Mouse (Mus musculus) thymus, adult 18-20 months (tissue): ENCODE data around the gene Asgr2.
"Not testable (repeated sequence)": the region's sequence is repeated elsewhere in the genome, so short reads cannot be mapped to it uniquely, and the experiment has no call there.

Source experiments
- DNase-seq, 2 experiments: peaks; one replicate each; pipeline ENCODE4 v3.0.0; 2022; ENCODE audit warnings: mixed read lengths in 2 of 2

Asgr2 gene

DNA sequence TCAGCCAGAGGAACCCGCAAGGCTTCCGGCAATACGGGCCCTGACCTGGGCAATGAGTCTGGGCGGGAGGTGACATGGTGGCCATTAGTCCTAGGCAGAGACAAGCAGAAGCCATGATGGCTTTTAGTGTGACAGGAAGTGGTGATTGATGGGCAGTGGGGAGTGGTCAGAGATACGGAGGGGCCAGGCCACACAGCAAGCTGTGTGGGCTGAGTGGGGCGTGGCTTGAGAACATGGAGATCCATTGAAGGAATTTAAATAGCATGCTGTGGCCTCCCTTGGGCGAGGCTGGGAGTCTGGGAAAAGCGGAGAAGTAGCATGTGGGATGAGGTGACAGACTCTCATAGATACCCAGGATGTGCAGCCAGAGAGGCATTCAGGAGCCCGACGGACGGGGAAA, 5.0 kb downstream of the Asgr2 start:
- no peak for DNase-seq

DNA sequence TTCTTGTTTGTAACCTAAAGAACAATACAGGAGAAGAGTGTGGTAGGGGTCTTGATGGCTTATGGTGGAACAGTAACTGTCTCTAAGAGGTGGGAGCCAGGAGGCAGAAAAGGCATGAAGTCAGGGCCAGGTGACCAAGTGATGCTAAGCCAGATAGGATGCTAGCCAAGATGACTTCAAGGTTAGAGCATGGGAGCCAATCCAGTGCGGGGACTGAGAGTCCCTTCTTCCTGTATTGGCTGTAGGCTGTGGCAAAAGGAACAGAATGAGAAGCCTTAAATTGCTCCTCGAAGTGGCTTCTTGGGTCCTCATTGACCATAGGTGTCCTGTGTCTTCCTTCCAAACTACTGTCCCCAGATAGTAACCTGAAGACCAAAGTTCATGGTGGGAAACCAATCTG, 6.7 kb downstream of the Asgr2 start:
- DNase-seq = no peak

DNA sequence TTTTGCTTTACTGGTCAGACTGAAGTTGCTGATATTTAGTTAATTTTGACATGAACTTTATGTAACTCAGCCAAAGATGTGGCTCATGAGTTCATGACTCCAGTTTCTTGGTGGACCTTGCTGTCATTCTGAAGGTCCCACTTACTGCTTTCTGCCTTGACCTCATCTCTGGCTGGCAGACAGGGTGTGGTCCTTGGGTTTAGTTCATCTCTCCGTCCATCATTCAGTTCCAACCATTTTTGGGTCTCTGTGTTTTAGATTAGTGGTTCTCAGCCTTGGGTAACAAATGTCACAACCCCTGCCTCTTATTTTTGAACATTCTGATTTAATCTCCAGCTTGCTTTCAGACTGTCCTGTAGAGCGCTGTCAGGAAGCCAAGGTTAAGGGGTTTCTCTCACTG, 7.4 kb downstream of the Asgr2 start:
- DNase-seq = no peak

DNA sequence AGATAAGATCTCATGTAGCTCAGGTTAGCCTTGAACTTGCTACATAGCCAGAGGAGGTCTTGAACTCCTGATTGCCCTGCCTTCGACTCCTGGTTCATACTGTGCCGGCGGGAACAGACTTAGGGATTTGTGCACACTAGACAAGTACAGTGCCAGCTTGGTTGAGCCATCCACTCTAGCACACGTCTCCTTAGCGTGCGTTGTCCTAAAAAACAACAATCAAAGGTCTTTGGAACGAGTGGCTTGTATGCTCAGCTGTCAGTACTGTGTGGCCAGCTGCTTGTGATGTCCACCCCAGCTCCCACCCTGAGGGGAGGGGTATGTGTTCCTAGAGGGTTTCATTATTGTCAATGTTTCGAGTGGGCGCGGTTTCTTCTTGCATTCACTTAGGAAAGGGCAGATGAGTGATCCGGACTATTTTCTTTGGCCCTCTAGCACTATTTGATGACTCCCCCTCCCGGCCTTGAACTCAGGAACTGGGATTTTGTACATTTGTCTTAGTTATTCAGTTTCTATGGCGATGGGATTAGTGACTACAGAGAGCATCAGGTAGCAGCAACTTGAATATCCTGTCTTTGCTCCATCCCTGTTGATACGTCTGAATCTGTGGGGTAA, 11.4 kb downstream of the Asgr2 start:
- no peak for DNase-seq

DNA sequence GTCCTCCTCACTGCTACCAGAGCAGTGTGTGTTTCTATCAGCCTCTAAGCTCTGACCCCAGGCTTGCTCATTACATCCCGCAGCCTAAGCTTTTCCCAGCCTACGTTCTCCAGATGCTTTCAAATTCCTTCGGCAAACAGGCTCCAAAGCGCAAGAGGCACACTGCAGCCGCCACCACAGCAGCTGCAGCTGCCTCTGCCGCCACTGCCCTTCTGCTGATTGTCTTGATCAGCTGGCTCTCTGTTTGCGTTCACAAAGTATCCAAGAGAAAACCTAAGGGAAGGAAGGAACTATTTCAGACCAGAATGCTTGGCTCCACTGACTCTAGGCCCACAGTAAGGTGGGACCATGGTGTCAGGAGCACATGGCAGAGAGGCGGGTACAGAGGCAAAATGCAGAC, 14.6 kb downstream of the Asgr2 start:
- no peak for DNase-seq

DNA sequence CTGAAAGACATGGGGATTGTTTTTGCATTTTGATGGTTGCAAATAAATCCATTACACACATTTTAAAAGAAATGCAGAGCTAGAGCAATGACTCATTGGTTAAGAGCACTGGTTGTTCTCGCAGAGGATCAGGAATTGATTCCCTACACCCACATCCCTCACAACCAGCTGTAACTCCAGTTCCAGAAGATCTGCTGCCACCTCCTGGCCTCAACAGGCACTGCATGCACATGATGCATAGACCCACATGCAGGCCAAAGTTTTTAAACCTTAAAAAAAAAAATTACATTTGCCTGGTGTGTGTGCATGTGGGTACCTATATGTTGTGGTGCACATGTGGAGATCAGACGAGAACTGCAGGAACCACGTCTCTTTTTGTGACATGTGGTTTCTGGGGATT, 17.7 kb downstream of the Asgr2 start:
- peak in 1 of 2 experiments; percentile 15 for DNase-seq

DNA sequence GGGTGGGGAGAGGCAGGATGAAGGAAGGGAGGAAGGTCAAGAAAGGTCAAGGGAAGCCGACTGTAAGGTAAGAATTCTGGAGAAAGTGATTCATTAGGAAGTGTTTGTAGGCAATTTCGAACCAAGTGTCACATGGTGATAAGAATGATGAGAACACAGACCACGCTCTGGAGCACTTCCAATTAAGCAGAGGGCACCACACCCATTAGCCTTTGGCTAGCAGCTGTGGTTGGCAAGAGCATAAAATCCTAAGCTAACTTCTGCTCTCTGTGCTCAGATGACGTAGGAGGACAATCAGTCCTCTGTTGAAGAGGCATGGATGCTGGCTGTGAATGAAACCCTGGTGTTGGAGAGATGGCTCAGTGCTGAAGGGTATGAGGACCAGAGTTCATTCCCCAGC, 22.1 kb downstream of the Asgr2 start:
- no peak for DNase-seq

DNA sequence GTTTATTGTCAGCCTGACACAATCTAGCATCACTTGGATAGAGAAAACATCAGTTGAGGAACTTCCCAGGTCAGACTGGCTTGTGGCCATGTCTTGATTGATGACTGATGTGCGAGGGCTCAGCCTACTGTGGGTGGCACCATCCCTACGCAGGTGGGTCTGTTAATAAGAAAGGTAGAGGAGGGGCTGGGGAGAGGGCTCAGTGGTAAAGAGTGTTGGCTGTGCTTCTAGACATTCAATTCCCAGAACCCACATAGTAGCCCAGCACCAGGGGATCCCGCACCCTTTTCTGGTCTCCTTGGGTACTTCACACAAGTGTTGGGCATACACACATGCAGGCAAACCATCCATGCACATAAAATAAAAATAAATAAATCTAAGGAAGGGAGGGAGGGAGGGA, 23.5 kb downstream of the Asgr2 start:
- no peak for DNase-seq

DNA sequence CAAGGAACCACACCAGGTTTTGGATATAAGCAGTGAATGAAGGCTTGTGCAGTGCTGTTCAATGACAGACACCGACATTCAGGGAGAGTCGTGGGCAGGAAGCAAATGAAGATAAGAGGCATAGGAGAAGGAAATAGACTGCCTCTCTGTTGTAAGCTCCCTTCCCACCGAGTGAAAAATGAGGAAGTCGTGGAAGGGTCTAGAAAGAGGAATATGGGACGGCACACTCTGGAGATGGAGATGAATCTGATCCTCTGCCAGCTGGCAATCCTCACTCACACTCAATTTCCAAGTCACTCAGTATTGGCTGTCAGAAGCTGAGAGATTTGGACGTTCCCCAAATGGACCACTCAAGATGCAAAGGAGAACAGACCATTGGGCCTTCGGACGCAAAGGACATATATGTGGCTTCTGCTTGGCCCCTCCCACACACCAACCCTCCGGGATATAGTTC, 37.5 kb downstream of the Asgr2 start, which contains the start of gene Mgl2:
TSS of gene Mgl2 (plus strand) at position 404 of the 454 bp plus-strand sequence.
- no peak for DNase-seq

DNA sequence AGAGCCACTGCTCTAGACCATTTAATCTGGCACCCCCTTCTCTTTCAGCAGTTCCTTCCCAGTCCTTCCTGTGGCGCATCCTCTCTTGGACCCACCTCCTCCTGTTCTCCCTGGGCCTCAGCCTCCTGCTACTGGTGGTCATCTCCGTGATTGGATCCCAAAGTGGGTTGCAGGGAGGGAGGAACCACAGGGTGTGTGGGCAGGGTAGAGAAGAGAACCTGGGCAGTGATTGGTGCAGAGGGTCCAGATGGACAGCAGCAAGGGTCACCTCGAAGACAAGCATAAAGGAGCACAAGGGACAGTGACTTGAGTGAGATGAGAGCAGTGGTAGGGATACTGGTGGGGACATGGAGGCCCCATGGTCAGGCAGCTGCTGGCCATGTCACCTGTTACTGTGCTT, 42.6 kb downstream of the Asgr2 start:
- not testable (repeated sequence) for DNase-seq

DNA sequence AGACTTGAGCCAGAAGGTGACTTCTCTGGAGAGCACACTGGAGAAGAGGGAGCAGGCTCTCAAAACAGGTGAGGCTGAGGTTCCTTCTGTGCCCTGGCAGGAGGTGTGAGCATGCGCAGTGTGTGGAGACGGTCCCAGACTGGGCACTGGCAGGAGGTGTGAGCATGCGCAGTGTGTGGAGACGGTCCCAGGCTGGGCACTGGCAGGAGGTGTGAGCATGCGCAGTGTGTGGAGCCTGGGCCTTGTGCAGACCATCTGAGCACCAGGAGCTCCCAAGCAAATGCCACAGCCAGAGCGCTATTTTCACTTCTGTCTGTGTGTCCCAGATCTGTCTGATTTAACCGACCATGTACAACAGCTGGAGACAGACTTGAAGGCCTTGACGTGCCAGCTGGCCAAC, 43.5 kb downstream of the Asgr2 start:
- not testable (repeated sequence) for DNase-seq

DNA sequence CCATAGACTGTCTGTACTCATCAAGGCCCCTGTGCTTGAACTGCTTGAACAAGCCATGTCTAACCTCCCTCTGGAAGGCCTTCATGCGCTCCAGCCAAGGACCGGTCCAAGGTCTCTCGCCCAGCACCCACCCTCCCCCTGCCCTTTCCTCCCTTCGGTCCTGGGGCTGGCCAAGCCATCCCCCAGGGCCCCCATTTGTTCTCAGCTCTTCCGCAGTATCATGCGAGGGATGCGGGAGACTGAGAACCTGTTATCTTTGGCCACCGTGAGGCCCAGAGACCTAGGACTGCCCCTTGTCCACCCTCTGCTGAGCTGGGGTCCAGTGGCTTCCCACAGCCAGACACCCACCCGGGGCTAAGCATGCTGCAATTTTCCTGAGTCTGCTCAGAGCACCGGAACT, 46.7 kb downstream of the Asgr2 start:
- no peak for DNase-seq

DNA sequence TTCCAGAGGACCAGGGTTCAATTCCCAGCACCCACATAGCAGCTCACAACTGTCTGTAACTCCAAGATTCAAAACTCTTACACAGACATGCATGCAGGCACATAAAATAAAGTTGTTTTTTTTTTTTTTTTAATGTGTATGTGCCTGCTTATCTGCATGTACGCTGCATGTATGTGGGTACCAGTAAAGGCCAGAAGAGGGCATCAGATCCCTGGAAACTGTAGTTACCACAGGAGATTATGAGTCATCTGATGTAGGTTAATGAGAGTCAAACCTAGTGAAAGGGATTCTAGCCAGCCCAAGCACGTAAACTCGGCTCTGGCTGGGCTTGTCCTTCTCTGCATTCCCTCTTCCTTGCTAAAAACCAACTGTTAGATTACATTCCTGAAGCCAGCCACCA, 58.6 kb downstream of the Asgr2 start:
- DNase-seq = no peak
